Mouse (Mus musculus) stomach, embryonic 16.5 days (tissue): ENCODE data around the gene Cnga3. TPM values are rescaled to one million over a fixed set of nuclear protein-coding genes. Genes with fewer than 3 reads are reported as not detected.

ENCODE experiments used
- ATAC-seq: fragments of 200-750 bp; cut with Nextera tagmentation; 2 replicates; pipeline ENCODE4 v1.8.0; 2017; ENCODE audit warnings: moderate number of reproducible peaks, moderate TSS enrichment; ENCODE audit not compliant: insufficient read depth, low FRiP score
- H3K27ac ChIP-seq: fragments of 300-500 bp; sonication (generic); 2 replicates; pipeline ENCODE4 v1.5.1; 2014; ENCODE audit warnings: low read length
- H3K27me3 ChIP-seq: fragments of 300-500 bp; sonication (generic); 2 replicates; pipeline ENCODE4 v1.6.1; 2014; ENCODE audit warnings: low read length, control low read depth, mixed read lengths; ENCODE audit not compliant: control insufficient read depth, insufficient read depth
- H3K36me3 ChIP-seq: fragments of 300-500 bp; sonication (generic); 2 replicates; pipeline ENCODE4 v1.6.1; 2014; ENCODE audit warnings: low read length; ENCODE audit not compliant: control insufficient read depth, insufficient read depth
- H3K4me1 ChIP-seq: fragments of 300-500 bp; sonication (generic); 2 replicates; pipeline ENCODE4 v1.6.1; 2014; ENCODE audit warnings: low read length, control low read depth, mixed read lengths; ENCODE audit not compliant: control insufficient read depth, insufficient read depth
- H3K4me2 ChIP-seq: fragments of 300-500 bp; sonication (generic); 2 replicates; pipeline ENCODE4 v1.6.1; 2014; ENCODE audit warnings: low read depth, low read length, mixed read lengths
- H3K4me3 ChIP-seq: fragments of 300-500 bp; sonication (generic); replicated peaks from 2 replicates; pipeline ENCODE4 v1.5.1; 2014; ENCODE audit warnings: mild to moderate bottlenecking, low read length
- H3K9ac ChIP-seq: fragments of 300-500 bp; sonication (generic); 2 replicates; pipeline ENCODE4 v1.6.1; 2014; ENCODE audit warnings: low read length
- H3K9me3 ChIP-seq: fragments of 300-500 bp; sonication (generic); replicated peaks from 2 replicates; pipeline ENCODE4 v1.6.1; 2016; ENCODE audit warnings: low read length, control low read depth; ENCODE audit not compliant: control insufficient read depth
- WGBS: fragments of 180-500 bp; shearing (Covaris S2); extraction: QIAGEN DNeasy Blood & Tissue Kit; methylation state at CpG from one replicate; pipeline ENCODE4 v1.1.7; 2014; 5-methylcytosine and 5-hydroxymethylcytosine counted together
- polyA plus RNA-seq: library from polyadenylated mRNA; unstranded; fragments of >200 nt; fragmentation: Nextera tagmentation; extraction: Ambion mirVana; gene quantifications from 2 replicates; pipeline ENCODE4 v1.2.1, GENCODE M21; 2015

Gene Cnga3
- polyA plus RNA-seq, 1 experiment from 2014 or later: 1.3 TPM

DNA sequence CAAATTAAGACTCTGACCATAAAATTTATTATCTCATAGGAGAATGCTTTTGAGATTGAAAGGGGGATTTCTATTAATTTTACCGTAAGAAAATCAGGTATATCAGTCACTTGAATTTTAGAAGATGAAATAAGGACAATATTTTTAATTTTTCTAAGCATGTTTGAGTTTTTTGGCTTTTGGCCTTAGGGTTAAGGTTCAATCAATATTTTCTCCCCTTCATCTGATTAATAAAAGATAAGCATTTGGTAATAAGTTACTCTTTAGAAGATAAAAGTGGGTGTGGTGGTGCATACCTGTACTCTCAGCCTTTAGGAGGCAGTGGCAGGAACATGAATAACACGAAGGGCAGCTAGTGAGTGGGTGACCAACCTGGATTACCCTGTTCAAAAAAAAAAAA is 84.7 kb downstream of the Cnga3 start:
- no peaks in the 10 kb centered on the region for H3K36me3 ChIP-seq
- no peak overlapping the region for H3K9ac ChIP-seq
- H3K27ac ChIP-seq: no peak overlapping the region
- H3K4me1 ChIP-seq: peaks cover 6% of the 10 kb centered on the region; the same call in 1 of the 2 replicates
- no peak overlapping the region for H3K4me3 ChIP-seq
- no peaks in the 10 kb centered on the region for H3K27me3 ChIP-seq
- 77% methylated on average over 2 of the region's 2 CpGs for WGBS
- H3K9me3 ChIP-seq: no peaks in the 10 kb centered on the region
- peak overlapping the region; percentile 69; the same call in 1 of the 2 replicates for H3K4me2 ChIP-seq
- no peak for ATAC-seq

- Histone ChIP-seq H3K27ac (peak within 1 kb of the TSS; percentile 59), H3K9me3 (no peaks in the 10 kb centered on the region), H3K4me2 (peak within 1 kb of the TSS; percentile 69), H3K27me3 (no peaks in the 10 kb centered on the region), H3K4me3 (peak within 1 kb of the TSS; percentile 90), H3K36me3 (no peaks in the 10 kb centered on the region), H3K4me1 (peaks cover 6% of the 10 kb centered on the region; the same call in 1 of the 2 replicates), H3K9ac (peak within 1 kb of the TSS; percentile 90)
- under 1% methylated on average over 77 of the region's 77 CpGs for WGBS
- peak; percentile 93 for ATAC-seq
Measured at GRCm38 (mm10) chr1:37299540-37300491, 85.6 kb downstream of the Cnga3 start, which contains the start of gene Inpp4a. Gene Inpp4a (plus strand): TSS chr1:37299865.

DNA sequence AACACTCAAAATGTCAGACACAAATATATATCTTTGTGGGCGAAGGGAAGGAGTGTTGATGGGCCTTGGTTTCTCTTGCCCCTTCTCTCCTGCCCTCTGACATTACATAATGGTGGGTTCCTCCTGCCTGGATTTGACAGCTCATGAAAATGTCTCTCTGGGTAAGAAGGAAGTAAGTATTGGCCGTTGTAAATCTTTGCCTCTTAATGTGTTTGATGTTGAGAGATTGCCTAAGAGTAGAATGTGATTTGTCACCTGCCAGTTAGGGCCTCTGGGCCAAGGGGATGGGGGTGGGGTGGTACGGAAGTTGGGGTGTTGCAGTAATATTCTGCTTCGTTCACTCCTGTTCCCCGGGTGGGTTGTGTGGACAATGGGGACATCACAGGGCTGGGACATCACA is 86.4 kb downstream of the Cnga3 start:
- H3K36me3 ChIP-seq: no peaks in the 10 kb centered on the region
- no peaks in the 10 kb centered on the region for H3K9me3 ChIP-seq
- no peak for ATAC-seq
- H3K27ac ChIP-seq: no peak overlapping the region
- peak overlapping the region; percentile 90 for H3K9ac ChIP-seq
- H3K4me1 ChIP-seq: peaks cover 6% of the 10 kb centered on the region; the same call in 1 of the 2 replicates
- H3K4me3 ChIP-seq: peak overlapping the region; percentile 90
- peak overlapping the region; percentile 69 for H3K4me2 ChIP-seq
- H3K27me3 ChIP-seq: no peaks in the 10 kb centered on the region
- WGBS: 32% methylated on average over 5 of the region's 5 CpGs

DNA sequence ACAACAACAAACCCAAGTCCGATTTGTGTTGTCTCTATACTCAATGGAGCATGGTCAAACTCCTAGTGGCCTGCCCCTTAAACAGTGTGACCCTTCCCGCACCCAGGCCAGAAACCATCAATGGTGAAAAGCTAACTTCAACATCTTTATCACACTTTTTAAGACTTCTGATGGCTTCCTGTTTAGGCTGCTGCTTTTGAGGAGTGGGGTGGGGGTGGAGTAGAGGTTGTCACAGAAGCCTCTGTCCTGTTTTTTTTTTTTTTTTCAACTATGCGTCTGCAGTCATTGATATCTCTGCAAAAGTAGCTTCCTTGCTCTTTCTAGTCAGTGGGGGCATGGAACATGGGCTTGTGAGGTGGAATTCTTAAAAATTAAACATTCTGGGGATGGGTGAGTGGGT is 88.6 kb downstream of the Cnga3 start:
- 67% methylated on average over 3 of the region's 3 CpGs for WGBS
- H3K9ac ChIP-seq: no peak overlapping the region

GRCm38 (mm10) chr1:37305691-37306287 is 91.6 kb downstream of the Cnga3 start:
- H3K4me1 ChIP-seq: peaks cover 2% of the 10 kb centered on the region; the same call in 1 of the 2 replicates
- 46% methylated on average over 9 of the region's 9 CpGs for WGBS
- ATAC-seq: no peak
- H3K9ac ChIP-seq: 0 out of 2 replicates have a peak overlapping the region, but pooled peaks have one; percentile 28
- H3K36me3 ChIP-seq: no peaks in the 10 kb centered on the region
- no peak overlapping the region for H3K4me3 ChIP-seq
- H3K9me3 ChIP-seq: no peaks in the 10 kb centered on the region
- no peak overlapping the region for H3K4me2 ChIP-seq
- H3K27ac ChIP-seq: no peak overlapping the region
- no peaks in the 10 kb centered on the region for H3K27me3 ChIP-seq

More for the DNA sequence above, 88.6 kb downstream of the Cnga3 start:
- Histone ChIP-seq H3K9me3 (no peaks in the 10 kb centered on the region), H3K36me3 (no peaks in the 10 kb centered on the region), H3K4me2 (no peak overlapping the region), H3K4me3 (no peak overlapping the region), H3K27me3 (no peaks in the 10 kb centered on the region), H3K27ac (no peak overlapping the region), H3K4me1 (peaks cover 6% of the 10 kb centered on the region; the same call in 1 of the 2 replicates)
- ATAC-seq: no peak

GRCm38 (mm10) chr1:37307586-37307985 is 93.4 kb downstream of the Cnga3 start:
- Histone ChIP-seq H3K9me3 (no peaks in the 10 kb centered on the region), H3K4me1 (no peaks in the 10 kb centered on the region), H3K36me3 (no peaks in the 10 kb centered on the region), H3K4me2 (no peak overlapping the region), H3K9ac (no peak overlapping the region), H3K4me3 (no peak overlapping the region), H3K27ac (no peak overlapping the region), H3K27me3 (no peaks in the 10 kb centered on the region)
- no peak for ATAC-seq
- 87% methylated on average over 2 of the region's 2 CpGs for WGBS

- WGBS: 83% methylated on average over 8 of the region's 8 CpGs
- H3K27me3 ChIP-seq: no peaks in the 10 kb centered on the region
Measured at GRCm38 (mm10) chr1:37308021-37308742, 93.9 kb downstream of the Cnga3 start.

GRCm38 (mm10) chr1:37308743-37309100 is 94.5 kb downstream of the Cnga3 start:
- Histone ChIP-seq H3K9me3 (no peaks in the 10 kb centered on the region), H3K4me2 (no peak overlapping the region), H3K27ac (no peak overlapping the region), H3K27me3 (no peaks in the 10 kb centered on the region), H3K36me3 (no peaks in the 10 kb centered on the region), H3K4me3 (no peak overlapping the region), H3K9ac (no peak overlapping the region), H3K4me1 (no peaks in the 10 kb centered on the region)
- ATAC-seq: no peak
- 75% methylated on average over 3 of the region's 3 CpGs for WGBS

More at GRCm38 (mm10) chr1:37308021-37308742, 93.9 kb downstream of the Cnga3 start:
- Histone ChIP-seq H3K9ac (no peak overlapping the region), H3K4me3 (no peak overlapping the region), H3K9me3 (no peaks in the 10 kb centered on the region), H3K36me3 (no peaks in the 10 kb centered on the region), H3K4me2 (no peak overlapping the region), H3K27ac (no peak overlapping the region), H3K4me1 (no peaks in the 10 kb centered on the region)
- ATAC-seq: no peak
